Mouse (Mus musculus) olfactory bulb, adult 2 months (tissue): ENCODE measurements around the gene Trak1. TPM values are rescaled to one million over a fixed set of nuclear protein-coding genes. Genes with fewer than 3 reads are reported as not detected.
A peak's percentile ranks its signal among the peaks of the same experiment; 100 is the strongest.

Experiments used
- H3K27ac ChIP-seq: fragments of 200-500 bp; 2 replicates; pipeline ENCODE4 v1.5.1; 2012; ENCODE audit warnings: low read depth, low read length; ENCODE audit not compliant: insufficient read depth
- H3K4me1 ChIP-seq: fragments of 200-500 bp; 2 replicates; pipeline ENCODE4 v1.6.1; 2012; ENCODE audit warnings: low read length; ENCODE audit not compliant: control insufficient read depth, insufficient read depth
- H3K4me3 ChIP-seq: fragments of 200-500 bp; 2 replicates; pipeline ENCODE4 v1.5.1; 2012; ENCODE audit warnings: mild to moderate bottlenecking, low read depth, low read length, moderate library complexity; ENCODE audit not compliant: insufficient read depth
- CTCF ChIP-seq: fragments of 200-500 bp; IDR thresholded peaks from 2 replicates; pipeline ENCODE4 v1.5.1; 2012; ENCODE audit warnings: low read depth, mild to moderate bottlenecking, low read length, moderate library complexity; ENCODE audit not compliant: insufficient read depth
- POLR2A ChIP-seq: fragments of 200-500 bp; IDR thresholded peaks from 2 replicates; pipeline ENCODE4 v1.6.1; 2012; ENCODE audit warnings: mild to moderate bottlenecking, low read depth, low read length, moderate library complexity; ENCODE audit not compliant: insufficient read depth
- WGBS: fragments of 180-500 bp; shearing (Covaris S2); methylation state at CpG from one replicate; pipeline ENCODE4 v1.1.7; 2018; 5-methylcytosine and 5-hydroxymethylcytosine counted together
- polyA plus RNA-seq: library from polyadenylated mRNA; stranded (reverse); fragments of >200 nt; gene quantifications from 2 replicates; pipeline ENCODE4 v1.2.4, GENCODE M21; 2012; ENCODE audit warnings: low replicate concordance; ENCODE audit not compliant: missing spikeins, insufficient read depth, insufficient read length

Trak1 gene
- polyA plus RNA-seq, 1 experiment = not detected

DNA sequence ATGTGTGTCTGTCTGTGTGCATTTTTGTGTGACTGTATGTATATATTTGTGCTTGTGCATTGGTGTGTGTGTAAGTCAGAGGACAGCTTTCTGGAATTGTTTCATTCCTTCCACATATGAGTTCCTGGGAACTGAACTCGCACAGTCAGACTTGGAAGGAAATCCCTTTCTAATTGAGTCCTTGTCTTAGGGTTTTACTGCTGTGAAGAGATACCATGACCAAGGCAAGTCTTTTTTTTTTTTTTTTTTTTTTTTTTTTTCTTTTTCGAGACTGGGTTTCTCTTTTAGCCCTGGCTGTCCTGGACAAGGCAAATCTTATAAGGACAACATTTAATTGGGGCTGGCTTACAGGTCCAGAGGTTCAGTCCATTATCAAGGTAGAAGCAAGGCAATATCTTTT, 6.0 kb upstream of the Trak1 start:
- H3K4me3 ChIP-seq = no peak overlapping the region
- WGBS = 78% methylated on average over 2 of the region's 2 CpGs
- no peak overlapping the region for H3K27ac ChIP-seq
- TF ChIP-seq POLR2A (no peak), CTCF (no peak)
- no peaks in the 10 kb centered on the region for H3K4me1 ChIP-seq

DNA sequence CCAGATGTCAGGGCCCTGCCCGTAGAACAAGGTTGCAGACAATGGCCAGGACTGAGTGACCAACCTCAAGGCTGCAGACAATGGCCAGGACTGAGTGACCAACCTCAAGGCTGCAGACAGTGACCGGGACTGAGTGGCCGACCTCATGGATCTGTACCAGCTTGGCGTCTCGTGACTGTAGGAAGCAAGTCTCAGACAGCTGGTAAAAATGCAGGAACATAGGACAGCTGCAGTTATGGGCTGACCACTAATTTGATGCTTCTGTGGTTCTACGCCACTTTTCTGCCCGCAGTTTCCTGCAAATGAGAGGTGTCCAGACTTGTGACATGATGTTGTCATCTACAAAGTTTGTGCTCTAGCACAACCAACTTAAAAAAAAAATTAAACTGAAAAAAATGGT, 4.1 kb upstream of the Trak1 start:
- peaks cover 4% of the 10 kb centered on the region; the same call in 1 of the 2 replicates for H3K4me1 ChIP-seq
- H3K27ac ChIP-seq = no peak overlapping the region
- WGBS = 87% methylated on average over 7 of the region's 7 CpGs
- H3K4me3 ChIP-seq = no peak overlapping the region
- TF ChIP-seq CTCF (no peak), POLR2A (no peak)

DNA sequence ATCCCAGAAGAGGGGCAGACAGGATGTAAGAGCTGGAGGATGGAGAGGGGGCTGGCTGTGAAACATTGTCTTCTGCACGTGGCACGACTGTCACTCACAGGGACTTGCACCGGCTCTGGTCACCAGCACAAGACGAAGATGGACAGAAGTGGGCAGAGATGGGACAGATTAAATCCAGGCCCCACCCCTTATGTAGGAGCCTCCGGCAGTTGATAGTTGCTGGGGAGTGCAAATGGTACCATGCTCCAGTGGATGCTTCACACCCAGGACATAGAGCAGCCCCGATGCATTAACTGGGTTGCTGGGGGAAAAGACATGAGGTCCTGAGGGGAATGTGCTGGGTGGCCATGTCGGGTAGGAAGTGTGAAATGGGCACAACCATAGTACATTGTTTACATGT, 2.1 kb upstream of the Trak1 start:
- 82% methylated on average over 7 of the region's 7 CpGs for WGBS
- H3K4me1 ChIP-seq = peaks cover 21% of the 10 kb centered on the region
- no peak overlapping the region for H3K27ac ChIP-seq
- TF ChIP-seq CTCF = no peak
- TF ChIP-seq POLR2A = no peak
- no peak overlapping the region for H3K4me3 ChIP-seq

DNA sequence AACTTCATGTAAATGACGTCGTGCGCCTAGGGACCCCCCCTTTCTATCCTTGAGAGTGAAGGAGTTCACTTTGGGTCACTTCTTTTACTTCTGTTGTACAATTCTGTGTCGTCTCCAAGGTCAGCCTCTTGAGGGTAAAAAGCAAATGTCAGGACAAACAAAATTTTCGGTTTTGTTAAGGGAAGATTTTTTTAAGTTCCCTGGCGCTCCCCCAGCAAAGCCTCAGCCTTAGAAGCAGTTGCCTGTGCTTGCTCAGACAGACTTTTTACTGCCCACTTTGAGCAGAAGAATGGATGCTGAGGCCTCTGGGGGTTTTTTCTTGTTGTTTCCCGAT, 730 bp downstream of the Trak1 start:
- peak overlapping the region; percentile 64 for H3K4me3 ChIP-seq
- peaks cover 35% of the 10 kb centered on the region for H3K4me1 ChIP-seq
- WGBS = under 1% methylated on average over 7 of the region's 7 CpGs
- H3K27ac ChIP-seq = peak overlapping the region; percentile 14
- TF ChIP-seq POLR2A (no peak), CTCF (no peak)

DNA sequence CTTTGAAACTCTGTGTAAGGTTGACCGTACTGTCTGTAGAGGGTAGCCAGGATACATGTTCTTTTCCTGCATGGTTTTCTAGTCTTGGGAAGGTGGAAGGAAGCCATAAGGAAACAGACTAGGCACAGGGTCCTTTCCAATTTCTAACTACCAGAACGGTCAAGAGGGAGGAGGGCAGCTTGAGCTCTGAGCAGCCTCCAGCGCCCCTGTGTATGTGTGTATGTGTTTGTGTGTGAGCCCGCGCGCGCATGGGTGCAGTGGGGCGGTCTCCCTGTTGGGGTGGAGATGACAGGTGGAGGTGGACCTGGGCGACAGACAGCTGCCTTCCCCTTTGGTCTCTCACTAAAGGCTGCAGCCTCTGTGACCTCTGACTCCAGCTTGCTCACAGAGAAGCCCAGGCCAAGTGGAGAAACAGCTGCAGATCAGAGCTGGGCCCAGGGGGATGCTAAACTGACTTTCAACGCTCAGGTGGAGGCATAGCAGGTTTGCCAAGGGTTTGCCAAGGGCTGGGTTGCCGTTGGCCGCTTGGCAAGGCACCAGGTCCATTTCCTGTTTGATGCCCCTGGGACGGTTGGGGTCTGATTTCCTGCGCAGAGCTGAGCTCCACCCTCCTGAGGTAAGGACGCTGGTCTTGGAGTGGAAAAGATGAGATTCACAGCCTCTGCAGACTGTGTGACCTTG, 1.2 kb downstream of the Trak1 start:
- TF ChIP-seq CTCF (no peak), POLR2A (no peak)
- WGBS = 14% methylated on average over 15 of the region's 15 CpGs
- peaks cover 39% of the 10 kb centered on the region for H3K4me1 ChIP-seq
- no peak overlapping the region for H3K27ac ChIP-seq
- peak overlapping the region; percentile 64 for H3K4me3 ChIP-seq

DNA sequence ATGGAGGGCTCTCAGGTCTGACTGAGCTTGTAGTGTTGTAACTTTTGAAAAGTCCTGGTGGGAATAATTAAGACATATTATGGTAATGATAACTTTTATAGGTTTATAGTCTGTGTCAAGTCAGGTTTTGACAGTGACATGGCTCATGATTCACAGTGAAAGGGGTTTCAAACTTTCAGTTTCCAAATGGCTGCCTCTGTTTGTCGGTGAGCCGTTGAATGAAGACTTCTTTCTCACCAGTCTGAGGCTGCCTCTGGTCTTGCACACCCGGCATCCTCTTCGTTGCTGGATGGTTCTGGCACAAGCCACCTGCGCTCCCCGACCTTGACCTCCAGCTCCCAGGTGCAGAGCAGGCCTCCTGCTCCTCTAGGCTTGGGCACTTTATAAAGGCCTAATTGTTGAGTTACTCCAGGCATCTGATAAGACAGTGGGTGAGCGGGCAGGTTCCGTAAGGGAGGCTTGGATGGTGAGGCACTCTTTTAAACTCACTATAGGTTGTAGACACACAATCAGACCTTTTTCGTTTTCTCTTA, 2.0 kb downstream of the Trak1 start:
- peak overlapping the region; percentile 27; the same call in 1 of the 2 replicates for H3K4me3 ChIP-seq
- peaks cover 43% of the 10 kb centered on the region for H3K4me1 ChIP-seq
- 44% methylated on average over 9 of the region's 9 CpGs for WGBS
- TF ChIP-seq CTCF (no peak), POLR2A (no peak)
- no peak overlapping the region for H3K27ac ChIP-seq

DNA sequence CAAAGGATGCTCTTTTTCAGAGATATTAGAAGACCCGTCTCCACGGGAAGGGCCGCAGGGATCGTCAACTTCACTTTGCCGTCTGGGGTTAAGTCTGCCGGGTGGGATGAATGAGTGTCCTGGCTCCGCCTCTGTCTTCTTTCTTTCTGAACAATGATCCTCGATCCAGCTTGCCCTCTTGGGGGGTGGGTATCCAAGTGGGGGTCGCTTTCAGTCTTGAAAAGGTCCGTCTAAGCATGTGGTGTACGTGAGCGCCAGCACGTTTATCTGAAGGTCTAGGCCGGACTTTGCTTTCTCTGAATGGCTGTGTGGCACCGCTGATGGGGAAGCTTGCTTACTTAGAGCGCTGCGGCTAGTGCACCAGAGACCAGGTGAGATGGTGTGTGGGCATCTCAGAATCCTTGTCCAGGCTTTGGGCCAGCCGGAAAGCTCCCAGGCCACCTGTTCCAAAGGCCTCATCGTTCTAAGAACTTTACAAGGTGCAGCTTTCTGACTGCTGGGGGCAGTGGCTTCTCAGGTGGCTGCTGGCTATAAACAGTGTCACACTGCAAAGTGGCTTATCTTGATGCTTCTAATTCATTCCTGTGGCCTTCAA, 2.8 kb downstream of the Trak1 start:
- Histone ChIP-seq H3K4me3 (peak overlapping the region; percentile 6; the same call in 1 of the 2 replicates), H3K4me1 (peaks cover 43% of the 10 kb centered on the region), H3K27ac (no peak overlapping the region)
- 48% methylated on average over 19 of the region's 19 CpGs for WGBS
- no peak for TF ChIP-seq CTCF
- TF ChIP-seq POLR2A = no peak

DNA sequence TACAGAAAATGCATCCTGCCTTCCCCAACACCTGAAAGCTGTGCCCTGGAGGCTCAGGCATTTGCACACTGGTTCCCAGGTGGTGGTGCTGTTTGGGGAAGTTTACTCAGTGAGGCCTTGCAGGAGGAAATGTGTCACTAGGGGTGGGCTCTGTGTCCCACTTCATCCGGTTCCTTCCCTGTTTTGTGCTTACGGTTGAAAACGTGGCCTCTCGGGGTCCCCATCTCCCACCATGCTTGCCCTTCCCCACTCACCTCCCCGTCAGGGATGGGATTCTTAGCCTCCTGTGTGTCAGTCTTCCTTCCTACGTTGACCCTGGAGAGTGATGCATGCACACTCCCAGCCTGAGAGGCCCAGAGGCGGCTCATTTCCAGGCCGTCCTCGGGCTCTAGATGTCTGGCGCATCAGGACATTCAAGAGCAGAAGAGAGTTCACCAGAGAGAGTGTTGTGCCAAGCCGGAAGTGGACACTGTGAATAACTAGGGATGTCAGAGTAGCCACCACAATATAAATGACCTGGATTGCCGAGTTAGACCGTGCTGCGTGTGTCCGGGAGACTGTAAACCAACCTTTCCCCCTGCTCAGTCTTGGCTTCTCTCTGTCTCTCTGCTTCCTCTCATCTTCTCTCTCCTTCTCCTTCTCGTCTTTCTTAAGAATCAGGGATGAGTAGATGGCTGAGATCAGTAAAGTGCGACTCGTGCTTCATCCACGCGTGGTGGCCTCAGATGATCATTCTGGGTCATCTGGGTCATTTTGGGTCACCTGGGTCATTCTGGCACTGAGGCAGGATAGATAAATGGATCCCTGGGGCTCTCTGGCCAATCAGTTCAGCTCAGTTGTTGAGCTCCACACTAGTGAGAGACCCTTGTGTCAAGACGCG, 4.0 kb downstream of the Trak1 start:
- no peak for TF ChIP-seq POLR2A
- TF ChIP-seq CTCF = no peak
- H3K4me1 ChIP-seq = peaks cover 43% of the 10 kb centered on the region
- H3K4me3 ChIP-seq = no peak overlapping the region
- WGBS = 80% methylated on average over 22 of the region's 22 CpGs
- H3K27ac ChIP-seq = no peak overlapping the region

DNA sequence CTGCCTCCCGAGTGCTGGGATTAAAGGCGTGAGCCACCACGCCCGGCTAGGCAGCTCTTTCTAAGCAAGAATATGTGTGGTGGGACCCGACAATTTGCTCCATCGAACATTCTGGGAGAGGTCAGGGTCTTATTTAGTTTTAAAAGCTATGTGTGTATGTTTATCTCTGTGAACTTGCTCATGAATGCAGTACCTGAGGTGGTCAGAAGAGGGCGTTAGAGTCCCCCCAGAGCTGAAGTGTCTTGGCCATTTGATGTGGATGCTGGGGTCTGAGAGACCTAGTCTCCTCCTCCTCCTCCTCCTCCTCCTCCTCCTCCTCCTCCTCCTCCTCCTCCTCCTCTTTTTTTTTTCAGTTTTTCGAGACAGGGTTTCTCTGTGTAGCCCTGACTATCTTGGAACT, 5.2 kb downstream of the Trak1 start:
- Histone ChIP-seq H3K27ac (no peak overlapping the region), H3K4me3 (no peak overlapping the region), H3K4me1 (peaks cover 41% of the 10 kb centered on the region)
- WGBS = 84% methylated on average over 8 of the region's 8 CpGs
- TF ChIP-seq CTCF (no peak), POLR2A (no peak)
